Mouse (Mus musculus) heart, embryonic 13.5 days (tissue): Measurements from ENCODE around the gene 1700018F24Rik. TPM values are rescaled to one million over a fixed set of nuclear protein-coding genes. Genes with fewer than 3 reads are reported as not detected.
"Not testable (repeated sequence)": the region's sequence is repeated elsewhere in the genome, so short reads cannot be mapped to it uniquely, and the experiment has no call there.

Experiments
- ATAC-seq: fragments of 200-750 bp; cut with Nextera tagmentation; 2 replicates; pipeline ENCODE4 v1.8.0; 2017; ENCODE audit warnings: moderate TSS enrichment; ENCODE audit not compliant: insufficient number of reproducible peaks, low FRiP score, low TSS enrichment; ENCODE audit errors: extremely low read depth
- H3K27ac ChIP-seq: fragments of 300-500 bp; sonication (generic); replicated peaks from 2 replicates; pipeline ENCODE4 v1.5.1; 2015; ENCODE audit warnings: moderate library complexity, mild to moderate bottlenecking, inconsistent platforms
- H3K27me3 ChIP-seq: fragments of 300-500 bp; sonication (generic); replicated peaks from 2 replicates; pipeline ENCODE4 v1.6.1; 2015; ENCODE audit warnings: mild to moderate bottlenecking, inconsistent platforms
- H3K36me3 ChIP-seq: fragments of 300-500 bp; sonication (generic); 2 replicates; pipeline ENCODE4 v1.6.1; 2015; ENCODE audit warnings: mild to moderate bottlenecking, inconsistent platforms
- H3K4me1 ChIP-seq: fragments of 300-500 bp; sonication (generic); 2 replicates; pipeline ENCODE4 v1.6.1; 2015; ENCODE audit warnings: inconsistent platforms
- H3K4me2 ChIP-seq: fragments of 300-500 bp; sonication (generic); 2 replicates; pipeline ENCODE4 v1.6.1; 2015; ENCODE audit warnings: inconsistent platforms, mild to moderate bottlenecking, moderate library complexity
- H3K4me3 ChIP-seq: fragments of 300-500 bp; sonication (generic); 2 replicates; pipeline ENCODE4 v1.5.1; 2015; ENCODE audit warnings: moderate library complexity, mild to moderate bottlenecking, inconsistent platforms
- H3K9ac ChIP-seq: fragments of 300-500 bp; sonication (generic); 2 replicates; pipeline ENCODE4 v1.6.1; 2015; ENCODE audit warnings: inconsistent platforms, mild to moderate bottlenecking, moderate library complexity
- H3K9me3 ChIP-seq: fragments of 300-500 bp; sonication (generic); 2 replicates; pipeline ENCODE4 v1.6.1; 2016; ENCODE audit warnings: inconsistent platforms
- WGBS: fragments of 180-500 bp; shearing (Covaris S2); methylation state at CpG from one replicate; pipeline ENCODE4 v1.1.7; 2015; ENCODE audit warnings: mixed read lengths; 5-methylcytosine and 5-hydroxymethylcytosine counted together
- polyA plus RNA-seq: library from polyadenylated mRNA; unstranded; fragments of >200 nt; fragmentation: Nextera tagmentation; extraction: Ambion mirVana; gene quantifications from 2 replicates; pipeline ENCODE4 v1.2.1, GENCODE M21; 2015

1700018F24Rik gene
- polyA plus RNA-seq, 1 experiment from 2014 or later: not detected

GRCm38 (mm10) chr5:145041628-145042027, 1.2 kb upstream of the 1700018F24Rik start:
- no peak overlapping the region for H3K4me3 ChIP-seq
- no peaks in the 10 kb centered on the region for H3K4me1 ChIP-seq
- H3K4me2 ChIP-seq: no peak overlapping the region
- no peak for ATAC-seq
- H3K27ac ChIP-seq: no peak overlapping the region
- no peaks in the 10 kb centered on the region for H3K27me3 ChIP-seq
- no peaks in the 10 kb centered on the region for H3K36me3 ChIP-seq
- no peak overlapping the region for H3K9ac ChIP-seq
- WGBS: 40% methylated on average over 4 of the region's 4 CpGs
- H3K9me3 ChIP-seq: no peaks in the 10 kb centered on the region

- not testable (repeated sequence) for H3K27ac ChIP-seq, H3K9me3 ChIP-seq, H3K4me3 ChIP-seq, H3K36me3 ChIP-seq, H3K27me3 ChIP-seq, H3K4me2 ChIP-seq, H3K9ac ChIP-seq, ATAC-seq, H3K4me1 ChIP-seq
- 25% methylated on average over 3 of the region's 3 CpGs for WGBS
Observed at GRCm38 (mm10) chr5:145054187-145054586, 11.4 kb downstream of the 1700018F24Rik start.

GRCm38 (mm10) chr5:145057907-145058306, 15.1 kb downstream of the 1700018F24Rik start:
- H3K9ac ChIP-seq: no peak overlapping the region
- ATAC-seq: no peak
- H3K9me3 ChIP-seq: no peaks in the 10 kb centered on the region
- H3K4me3 ChIP-seq: no peak overlapping the region
- H3K4me1 ChIP-seq: 0 out of 2 replicates have a peak, but pooled peaks cover 3% of the 10 kb centered on the region
- no peaks in the 10 kb centered on the region for H3K36me3 ChIP-seq
- 74% methylated on average over 8 of the region's 8 CpGs for WGBS
- no peak overlapping the region for H3K4me2 ChIP-seq
- no peaks in the 10 kb centered on the region for H3K27me3 ChIP-seq
- H3K27ac ChIP-seq: no peak overlapping the region

- no peak for ATAC-seq
- 86% methylated on average over 7 of the region's 7 CpGs for WGBS
- Histone ChIP-seq H3K27ac (no peak overlapping the region), H3K4me1 (0 out of 2 replicates have a peak, but pooled peaks cover 3% of the 10 kb centered on the region), H3K4me3 (no peak overlapping the region), H3K9ac (no peak overlapping the region), H3K36me3 (no peaks in the 10 kb centered on the region), H3K9me3 (no peaks in the 10 kb centered on the region), H3K27me3 (no peaks in the 10 kb centered on the region), H3K4me2 (no peak overlapping the region)
Observed at GRCm38 (mm10) chr5:145058722-145059121, 15.9 kb downstream of the 1700018F24Rik start.

- Histone ChIP-seq H3K27me3 (no peaks in the 10 kb centered on the region), H3K9ac (no peak overlapping the region), H3K36me3 (no peaks in the 10 kb centered on the region), H3K4me3 (no peak overlapping the region), H3K9me3 (no peaks in the 10 kb centered on the region), H3K4me2 (no peak overlapping the region), H3K4me1 (no peaks in the 10 kb centered on the region), H3K27ac (no peak overlapping the region)
- 69% methylated on average over 2 of the region's 2 CpGs for WGBS
- ATAC-seq: no peak
Observed at GRCm38 (mm10) chr5:145059524-145059923, 16.7 kb downstream of the 1700018F24Rik start.

GRCm38 (mm10) chr5:145064765-145065340, 22.1 kb downstream of the 1700018F24Rik start:
- Histone ChIP-seq H3K36me3 (no peaks in the 10 kb centered on the region), H3K4me3 (no peak overlapping the region), H3K27ac (no peak overlapping the region), H3K9me3 (no peaks in the 10 kb centered on the region), H3K9ac (no peak overlapping the region), H3K4me1 (no peaks in the 10 kb centered on the region), H3K4me2 (no peak overlapping the region), H3K27me3 (no peaks in the 10 kb centered on the region)
- WGBS: 84% methylated on average over 1 of the region's 1 CpGs
- no peak for ATAC-seq

GRCm38 (mm10) chr5:145068863-145069262, 26.1 kb downstream of the 1700018F24Rik start:
- no peaks in the 10 kb centered on the region for H3K4me1 ChIP-seq
- no peaks in the 10 kb centered on the region for H3K27me3 ChIP-seq
- WGBS: 46% methylated on average over 3 of the region's 3 CpGs
- H3K9me3 ChIP-seq: 0 out of 2 replicates have a peak, but pooled peaks cover 3% of the 10 kb centered on the region
- no peak overlapping the region for H3K9ac ChIP-seq
- no peak for ATAC-seq
- H3K27ac ChIP-seq: no peak overlapping the region
- H3K4me2 ChIP-seq: no peak overlapping the region
- H3K4me3 ChIP-seq: no peak overlapping the region
- no peaks in the 10 kb centered on the region for H3K36me3 ChIP-seq

- no peak overlapping the region for H3K27ac ChIP-seq
- no peak overlapping the region for H3K4me3 ChIP-seq
- H3K36me3 ChIP-seq: no peaks in the 10 kb centered on the region
- no peak overlapping the region for H3K9ac ChIP-seq
- 0 out of 2 replicates have a peak, but pooled peaks cover 3% of the 10 kb centered on the region for H3K9me3 ChIP-seq
- no peaks in the 10 kb centered on the region for H3K4me1 ChIP-seq
- H3K4me2 ChIP-seq: no peak overlapping the region
- no peaks in the 10 kb centered on the region for H3K27me3 ChIP-seq
- 1% methylated on average over 5 of the region's 5 CpGs for WGBS
- ATAC-seq: no peak
Observed at GRCm38 (mm10) chr5:145069707-145070106, 26.9 kb downstream of the 1700018F24Rik start.

GRCm38 (mm10) chr5:145071342-145071741, 28.6 kb downstream of the 1700018F24Rik start:
- Histone ChIP-seq H3K36me3 (no peaks in the 10 kb centered on the region), H3K9ac (no peak overlapping the region), H3K4me2 (no peak overlapping the region), H3K4me1 (peaks cover 3% of the 10 kb centered on the region; the same call in 1 of the 2 replicates), H3K9me3 (0 out of 2 replicates have a peak, but pooled peaks cover 3% of the 10 kb centered on the region), H3K27ac (no peak overlapping the region), H3K27me3 (no peaks in the 10 kb centered on the region), H3K4me3 (no peak overlapping the region)
- 47% methylated on average over 6 of the region's 6 CpGs for WGBS
- ATAC-seq: no peak

GRCm38 (mm10) chr5:145075081-145075480, 32.3 kb downstream of the 1700018F24Rik start:
- WGBS: 35% methylated on average over 3 of the region's 3 CpGs

GRCm38 (mm10) chr5:145081866-145082613, 39.2 kb downstream of the 1700018F24Rik start:
- ATAC-seq: no peak
- peaks cover 10% of the 10 kb centered on the region for H3K4me1 ChIP-seq
- H3K4me3 ChIP-seq: no peak overlapping the region
- no peaks in the 10 kb centered on the region for H3K27me3 ChIP-seq
- H3K36me3 ChIP-seq: peaks cover 8% of the 10 kb centered on the region; the same call in 1 of the 2 replicates
- no peaks in the 10 kb centered on the region for H3K9me3 ChIP-seq
- no peak overlapping the region for H3K9ac ChIP-seq
- no peak overlapping the region for H3K4me2 ChIP-seq
- no peak overlapping the region for H3K27ac ChIP-seq
- WGBS: 83% methylated on average over 10 of the region's 10 CpGs

More at GRCm38 (mm10) chr5:145075081-145075480, 32.3 kb downstream of the 1700018F24Rik start:
- Histone ChIP-seq H3K4me2 (no peak overlapping the region), H3K4me3 (no peak overlapping the region), H3K36me3 (no peaks in the 10 kb centered on the region), H3K9me3 (0 out of 2 replicates have a peak, but pooled peaks cover 3% of the 10 kb centered on the region), H3K27ac (no peak overlapping the region), H3K9ac (no peak overlapping the region), H3K27me3 (no peaks in the 10 kb centered on the region), H3K4me1 (peaks cover 3% of the 10 kb centered on the region; the same call in 1 of the 2 replicates)
- ATAC-seq: no peak
